Mouse (Mus musculus) c-Kit-positive CD71-positive TER-119-negative erythroid progenitor cells, embryonic 14.5 days (primary cell): Measurements from ENCODE around the gene Mylip.

Source experiments
- DNase-seq: peaks from one replicate; pipeline ENCODE4 v3.0.0-alpha.2; 2013; ENCODE audit warnings: low read depth

Gene Mylip

DNA sequence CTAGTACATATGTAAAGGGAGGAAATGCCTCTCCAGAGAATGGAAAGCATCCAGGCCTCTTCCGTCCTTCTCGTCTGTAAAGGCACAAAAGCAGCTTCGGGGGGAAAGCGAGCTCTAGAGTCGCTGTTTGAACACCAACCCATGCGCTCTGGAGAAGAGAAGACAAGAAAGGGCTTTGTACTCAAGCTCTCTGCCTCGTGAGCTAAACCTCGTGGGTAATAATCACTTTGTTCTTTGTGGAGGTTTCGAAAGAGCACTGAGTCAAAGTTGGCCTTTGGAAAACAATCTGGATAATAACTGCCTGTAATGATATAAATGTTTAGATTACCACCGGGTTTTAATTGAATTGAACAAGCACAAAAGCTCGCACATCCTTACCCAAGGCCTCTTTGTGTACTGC, 39.7 kb downstream of the Mylip start:
- no peak for DNase-seq

DNA sequence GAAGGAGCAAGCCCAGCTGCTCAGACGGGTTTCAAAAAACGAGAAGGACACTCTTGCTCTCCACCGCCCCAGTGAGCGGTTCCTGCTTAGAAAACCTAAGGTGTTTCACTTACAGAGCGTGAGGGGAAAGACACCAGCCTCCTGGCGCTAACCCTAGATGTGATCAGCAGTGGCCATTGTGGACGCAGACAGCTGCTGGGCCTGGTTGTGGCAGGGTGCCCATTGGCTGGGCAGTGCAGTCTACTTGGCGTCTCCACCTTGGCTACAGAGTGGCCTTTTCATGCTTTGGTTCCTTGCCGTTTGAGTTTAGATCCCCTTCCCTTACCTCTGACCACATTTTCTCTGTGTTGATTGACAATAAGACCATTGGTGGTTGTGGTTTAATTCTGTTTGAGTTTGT, 47.6 kb downstream of the Mylip start:
- no peak for DNase-seq

DNA sequence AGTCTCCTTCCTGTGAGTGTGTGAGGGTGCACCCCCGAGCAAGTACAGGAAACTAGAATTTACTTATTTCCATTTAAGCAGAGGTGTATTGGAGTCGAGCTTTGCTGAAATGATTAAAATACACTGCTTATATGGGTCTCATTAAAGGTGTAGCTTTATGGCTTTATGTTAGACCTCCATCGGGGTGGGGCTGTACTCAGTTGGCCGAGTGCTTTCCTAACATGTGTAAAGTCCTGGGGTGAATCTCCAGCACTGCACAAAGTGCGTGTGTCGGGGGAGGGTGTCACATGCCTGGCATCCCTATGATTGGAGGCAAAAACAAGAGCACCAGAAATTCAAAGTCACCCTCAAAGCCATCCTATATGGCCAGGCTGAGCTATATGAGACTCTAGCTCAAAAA, 49.3 kb downstream of the Mylip start:
- no peak for DNase-seq

DNA sequence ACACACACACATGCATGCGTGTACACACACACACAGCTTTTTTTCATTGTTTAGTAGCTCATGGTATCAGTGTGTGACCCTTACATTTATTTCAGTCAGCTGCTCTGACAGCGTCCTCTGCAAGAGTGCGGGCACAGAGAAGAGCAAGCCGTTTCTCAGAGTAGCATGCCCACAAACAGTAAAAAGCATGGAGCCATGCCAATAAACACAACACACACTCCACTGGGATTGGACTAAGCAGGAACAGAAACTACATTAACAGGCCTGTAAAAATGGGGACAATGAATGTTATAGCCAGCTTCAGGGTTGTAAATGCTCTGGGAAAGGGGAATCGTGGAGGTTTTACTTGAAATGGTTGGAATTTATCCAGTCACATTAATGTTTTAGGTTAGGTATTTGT, 50.7 kb downstream of the Mylip start:
- no peak for DNase-seq

DNA sequence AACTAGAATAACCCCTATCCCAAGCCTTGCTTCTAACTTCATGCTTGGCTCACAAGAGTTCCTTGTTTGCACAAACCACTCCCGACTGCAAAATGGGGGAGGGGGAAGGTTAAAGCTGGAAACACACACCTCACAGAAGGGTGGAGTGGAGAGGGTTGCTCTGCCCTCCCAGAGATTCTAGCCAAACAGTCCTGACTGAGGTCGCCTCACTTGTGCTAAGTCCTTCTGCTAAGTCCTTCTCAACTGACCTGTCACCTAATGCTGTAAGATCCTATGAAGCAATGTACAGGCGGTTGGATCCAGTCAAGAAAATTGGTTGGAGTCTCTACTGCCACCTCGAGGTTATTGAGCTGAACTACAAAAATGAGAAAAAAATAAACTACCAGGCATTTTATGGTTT, 52.9 kb downstream of the Mylip start:
- peak; percentile 42 for DNase-seq

DNA sequence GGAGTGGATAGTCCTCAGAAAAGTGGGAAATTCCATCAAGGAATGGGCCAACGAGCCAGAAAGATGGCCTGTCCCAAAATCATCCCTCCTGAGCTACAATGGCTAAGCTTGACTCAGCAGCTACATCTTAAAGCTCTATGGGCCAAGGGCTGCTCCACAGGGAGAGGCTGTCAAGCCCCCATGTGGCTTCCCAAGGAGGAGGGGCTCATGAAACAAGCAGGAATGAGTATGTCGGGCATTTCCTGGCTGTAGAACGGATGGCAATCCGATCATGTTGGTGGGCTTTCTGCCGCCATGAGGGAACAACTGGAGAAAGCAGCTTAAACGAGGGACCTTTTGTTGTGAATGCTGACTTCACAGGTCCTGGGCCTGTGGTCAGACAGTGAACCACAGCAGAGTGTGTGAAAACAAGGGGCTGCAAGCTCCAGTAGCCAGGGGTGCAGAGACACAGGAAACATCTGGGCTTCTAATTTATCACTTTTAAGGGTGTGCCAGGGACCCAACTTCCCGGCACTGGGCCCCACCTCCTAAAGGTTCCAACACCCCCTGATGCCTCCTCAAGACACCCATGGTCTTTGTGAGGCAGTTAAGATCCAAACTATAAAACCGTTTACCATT, 53.5 kb downstream of the Mylip start:
- no peak for DNase-seq

DNA sequence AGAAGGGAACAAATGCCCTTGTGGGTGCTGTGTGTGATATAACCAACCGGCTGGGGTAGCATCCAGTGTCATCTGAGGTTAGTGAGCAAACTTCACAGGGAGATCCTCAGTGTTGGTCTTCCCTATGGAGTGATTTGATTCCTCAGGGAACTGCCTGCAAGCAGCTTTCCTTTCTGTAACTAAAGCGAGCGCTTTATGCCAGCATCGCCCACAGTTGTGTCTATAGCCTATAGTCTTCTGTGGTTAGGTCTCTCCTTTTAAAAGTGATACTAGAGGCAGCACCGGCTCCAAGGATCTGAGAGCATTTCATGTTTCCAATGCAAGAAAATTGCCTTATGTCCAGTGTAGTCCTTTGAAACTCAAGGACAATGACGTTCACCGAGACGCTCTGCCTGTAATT, 54.7 kb downstream of the Mylip start:
- no peak for DNase-seq

DNA sequence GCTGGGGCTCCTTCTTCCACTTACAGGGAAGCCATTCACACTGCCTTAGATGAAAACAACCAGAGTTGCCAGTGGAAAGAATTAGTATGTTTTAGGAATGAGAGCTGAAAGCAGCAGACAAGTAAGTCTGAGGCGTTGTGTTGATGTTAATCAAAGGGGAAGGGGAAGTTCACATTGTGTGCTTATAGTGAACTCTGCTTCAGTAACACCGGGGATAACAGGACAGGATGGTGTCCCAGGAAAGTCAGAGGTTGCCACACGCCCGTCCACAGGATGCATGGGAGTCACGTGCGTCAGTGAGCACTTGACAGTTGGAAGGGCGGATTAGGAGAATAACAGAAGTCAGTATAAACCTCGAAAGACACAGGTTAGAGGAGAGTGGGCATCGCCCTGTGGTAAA, 55.1 kb downstream of the Mylip start:
- no peak for DNase-seq

DNA sequence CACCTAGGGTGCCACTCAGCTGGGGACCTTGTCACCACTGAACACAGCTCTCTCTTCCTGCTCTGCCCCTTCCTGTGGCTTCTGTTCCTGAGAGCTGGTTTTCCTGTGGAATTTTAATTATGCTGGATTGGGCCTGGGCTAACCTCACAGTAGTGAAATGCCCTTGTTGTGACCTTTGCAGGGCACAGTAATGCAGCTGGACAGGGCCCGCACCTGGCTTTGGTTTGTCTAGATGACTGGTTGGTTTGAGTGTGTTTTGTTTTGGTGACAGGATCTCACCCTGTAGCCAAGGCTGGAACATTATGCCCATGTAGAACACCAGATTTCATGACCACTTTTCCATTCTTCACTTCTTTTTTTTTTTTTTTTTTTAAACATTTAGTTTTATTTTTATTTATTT, 57.1 kb downstream of the Mylip start:
- DNase-seq = no peak

DNA sequence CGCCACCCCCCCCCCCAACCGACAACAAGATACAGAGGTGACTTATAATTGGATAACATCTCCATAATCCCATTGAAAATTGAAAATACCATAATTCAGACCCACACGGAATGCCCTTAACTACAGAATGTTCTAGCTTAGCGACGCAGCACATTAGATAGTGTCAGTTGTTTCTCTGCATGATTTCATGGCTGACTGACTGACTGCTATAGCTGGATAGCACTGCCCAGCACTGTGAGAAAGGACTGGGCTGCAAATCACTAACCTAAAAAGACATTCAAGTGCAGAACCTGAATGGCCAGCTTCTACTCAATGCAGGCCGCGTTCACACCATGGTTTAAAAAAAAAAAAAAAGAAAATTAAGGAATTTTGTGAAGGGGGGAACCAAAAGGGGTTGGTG, 62.9 kb downstream of the Mylip start:
- no peak for DNase-seq

DNA sequence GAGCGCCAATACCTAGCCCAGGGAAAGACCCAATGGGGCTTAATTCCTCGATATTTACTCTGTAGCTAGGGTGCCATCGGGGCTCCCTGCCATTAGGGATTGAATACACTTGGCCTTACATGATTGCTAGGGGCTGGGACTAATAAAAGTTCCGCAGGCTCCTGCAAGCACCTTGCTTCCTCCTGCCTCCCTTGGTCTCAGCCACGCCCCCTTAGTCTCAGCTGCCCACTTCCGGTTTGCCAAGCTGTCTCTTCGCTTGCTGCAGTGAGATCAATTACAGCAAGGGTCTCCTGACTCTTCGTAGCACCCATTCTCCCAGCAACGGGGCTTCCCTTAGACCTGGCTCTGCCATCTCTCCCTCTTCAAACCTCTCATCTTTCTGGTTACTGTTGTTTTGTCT, 63.5 kb downstream of the Mylip start:
- no peak for DNase-seq

DNA sequence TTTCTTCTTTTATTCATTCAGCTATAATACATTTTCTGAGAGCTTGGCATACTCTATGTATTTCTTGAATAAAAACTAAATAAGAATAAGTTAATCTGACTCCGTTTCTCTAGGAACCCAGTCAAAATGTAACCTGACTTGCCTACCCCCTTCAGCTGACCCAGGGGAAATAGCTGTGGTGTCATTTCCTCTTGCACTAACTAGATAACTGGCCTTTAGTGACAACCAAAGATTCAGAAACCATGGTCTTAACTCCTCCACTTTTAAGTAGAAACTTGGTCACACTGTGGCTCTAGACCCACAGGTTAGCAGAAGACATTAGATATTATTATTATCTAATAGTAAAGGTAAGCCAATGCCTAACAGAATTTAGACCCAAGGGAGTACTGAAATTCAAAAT, 64.5 kb downstream of the Mylip start:
- DNase-seq = no peak

DNA sequence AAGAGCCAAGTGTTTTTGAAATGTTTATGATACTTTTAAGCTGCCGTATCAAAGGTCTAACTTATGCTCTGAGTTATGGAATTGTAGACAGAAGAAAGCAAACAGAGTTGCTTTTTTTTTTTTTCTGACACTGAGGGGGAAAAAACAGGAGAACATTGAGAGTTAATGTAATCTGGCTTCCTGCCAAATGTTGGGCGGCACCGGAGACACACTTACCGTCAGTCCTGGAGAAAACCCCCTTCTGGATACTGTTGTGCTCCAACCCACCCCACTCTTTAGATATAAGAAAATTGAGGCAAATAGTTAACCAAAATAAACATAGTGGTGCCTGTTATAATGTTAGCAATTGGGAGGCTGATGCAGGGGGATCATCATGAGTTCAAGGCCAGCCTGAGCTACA, 65.1 kb downstream of the Mylip start:
- DNase-seq = no peak

DNA sequence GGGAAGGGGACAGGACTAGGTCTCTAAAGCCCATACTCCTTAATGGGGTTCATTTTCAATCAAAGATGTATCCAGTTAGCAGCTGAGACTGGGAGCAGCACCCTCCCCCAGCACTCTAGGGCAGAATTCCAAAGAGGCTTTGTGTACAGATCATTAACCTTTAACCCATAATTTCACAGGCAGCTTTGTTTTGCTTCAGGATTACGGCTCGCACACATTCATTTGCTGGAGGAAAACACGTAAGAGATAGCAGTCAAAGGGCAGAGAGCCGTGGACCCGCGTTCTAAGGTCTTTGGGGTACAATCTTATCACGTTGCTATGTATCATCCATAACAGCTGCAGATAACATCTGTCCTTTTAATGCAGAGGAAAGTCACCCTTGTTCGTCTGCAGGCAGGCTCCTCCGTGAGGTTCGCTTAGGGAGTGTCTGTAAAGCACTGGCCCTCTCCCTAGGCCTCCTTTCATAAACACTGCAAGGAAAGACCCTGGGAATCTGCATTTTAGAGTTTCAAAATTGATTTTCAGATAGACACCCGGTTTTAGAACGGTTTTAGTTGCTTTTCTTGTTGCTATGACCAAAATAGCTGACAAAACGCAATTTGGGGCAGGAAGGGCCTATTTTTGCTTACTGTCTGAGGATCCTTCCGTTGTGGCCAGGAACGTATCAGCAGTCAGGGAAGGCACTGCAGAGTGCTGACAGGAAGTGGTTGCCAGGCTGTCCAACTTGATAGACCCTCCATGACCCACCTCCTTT, 65.7 kb downstream of the Mylip start:
- DNase-seq = no peak

DNA sequence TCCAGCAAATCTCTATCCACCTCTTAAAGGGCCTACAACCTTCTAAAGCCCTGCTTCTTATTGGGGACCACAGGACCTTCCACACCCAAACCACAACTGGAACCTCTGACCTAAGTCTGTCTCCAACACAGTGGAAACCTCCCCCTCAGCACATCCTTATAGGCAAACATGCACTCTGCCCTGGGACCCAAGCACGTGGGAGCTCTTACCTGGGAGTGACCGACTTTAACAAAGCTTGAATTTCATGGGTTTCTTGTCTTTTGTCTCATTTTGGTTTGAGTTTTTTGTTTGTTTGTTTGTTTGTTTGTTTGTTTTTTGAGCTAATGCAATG, 66.3 kb downstream of the Mylip start:
- DNase-seq = no peak

DNA sequence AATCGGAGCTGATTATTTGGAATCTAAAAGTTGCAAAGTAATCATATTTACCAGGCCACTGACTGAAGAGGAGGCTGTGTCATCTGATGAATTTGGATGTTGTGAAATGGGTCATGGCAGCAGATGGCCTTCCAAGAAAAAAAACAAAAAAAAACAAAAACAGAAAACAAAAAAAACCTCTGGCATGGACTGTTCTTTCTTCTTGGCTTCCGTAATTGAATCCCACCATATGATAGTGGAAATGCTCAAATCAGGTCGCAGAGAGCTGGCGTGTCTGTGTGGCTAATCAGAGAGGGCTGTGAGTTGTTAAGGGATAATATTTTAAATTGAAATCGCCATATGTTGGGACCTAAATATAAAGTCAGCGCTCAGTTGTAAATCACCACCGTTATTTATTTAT, 67.9 kb downstream of the Mylip start:
- DNase-seq = no peak

DNA sequence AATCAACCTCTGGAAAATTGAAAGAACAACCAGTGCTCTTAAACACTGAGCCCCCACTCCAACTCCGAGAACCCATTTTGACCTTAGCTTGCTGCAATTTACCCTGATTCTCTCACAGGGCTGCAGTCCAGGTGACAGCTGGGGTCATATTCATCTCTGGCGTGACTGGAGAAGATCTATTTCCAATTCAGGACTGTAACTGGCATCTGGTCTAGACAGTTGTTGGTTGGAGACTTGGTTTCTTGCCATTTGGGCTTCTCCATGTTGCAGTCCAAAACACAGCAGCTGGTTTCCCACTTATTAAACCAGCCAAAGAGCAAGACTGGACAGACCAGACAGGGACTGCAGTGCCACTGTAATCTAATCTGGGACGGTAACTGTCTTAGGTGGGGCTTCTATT, 70.6 kb downstream of the Mylip start:
- no peak for DNase-seq

DNA sequence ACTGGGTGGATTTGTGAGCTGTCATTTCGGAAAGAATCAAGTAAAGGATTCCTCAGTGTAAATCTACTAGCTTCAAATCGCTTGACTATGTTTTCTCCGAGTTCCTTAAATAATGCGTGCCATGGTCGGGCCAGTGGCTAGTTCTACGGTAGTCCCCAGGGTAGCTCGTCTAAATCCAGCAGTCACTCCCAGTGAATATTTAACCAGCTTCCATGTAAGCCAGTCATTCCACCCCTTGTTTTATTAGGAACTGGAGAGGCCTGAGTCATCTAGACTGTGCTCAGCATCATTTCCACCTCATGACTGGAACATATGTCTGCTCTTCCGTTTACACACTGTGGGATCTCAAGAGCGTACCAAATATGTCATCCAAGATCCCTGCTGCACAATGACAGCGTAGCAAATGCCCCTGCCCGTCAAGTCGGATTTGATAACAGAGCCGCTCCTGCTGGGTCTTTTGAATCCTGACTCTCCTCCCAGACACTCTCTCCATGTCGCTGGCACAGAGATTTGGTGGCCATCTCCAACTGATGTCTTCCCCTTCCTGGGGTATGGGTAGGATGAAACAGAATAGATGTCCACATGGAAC, 71.9 kb downstream of the Mylip start:
- no peak for DNase-seq
